In the genomic region with DNA sequence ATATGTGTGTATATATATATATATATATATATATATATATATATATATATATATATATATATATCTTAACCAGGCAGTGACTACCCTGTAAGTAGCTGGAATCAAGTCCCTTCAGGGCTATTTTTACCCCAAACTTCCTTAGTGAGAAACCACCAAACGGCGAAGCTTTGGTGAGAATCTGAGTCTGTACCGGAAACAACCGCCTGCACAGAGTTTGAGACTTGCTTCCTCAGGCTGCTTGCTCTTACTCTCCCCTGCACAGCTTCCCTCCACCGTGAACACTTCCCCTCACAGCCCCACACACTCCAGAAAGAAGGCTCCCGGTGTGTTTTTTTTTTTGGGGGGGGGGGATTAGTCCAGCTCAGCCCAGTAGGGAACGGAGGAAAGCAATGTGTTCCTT, we compare ENCODE assay signal across 8 mouse cellular contexts.
DNase-seq lines count a peak whose midpoint lies in the region; ATAC-seq and TF ChIP-seq lines count a peak whose summit lies in the region.

No protein-coding gene starts in this region.

- DNase-seq in heart, adult 2 months, result no peak
- DNase-seq in heart, postnatal 36 days, result no peak
- DNase-seq in stomach, postnatal 0 days (ENCODE audit: low spot score), result no peak
- DNase-seq in thymus, postnatal 14 days, result peak; percentile 70
- DNase-seq in urinary bladder, postnatal 25 days (ENCODE audit: low spot score), result no peak
- no peak for DNase-seq in embryo, embryonic 11 days

- peaks cover 26% of the 10 kb centered on the region for H3K4me1 ChIP-seq in heart, adult 2 months (ENCODE audit: control insufficient read depth, insufficient read depth, low read length)
- peaks cover 67% of the 10 kb centered on the region for H3K4me1 ChIP-seq in stomach, embryonic 14.5 days (ENCODE audit: control insufficient read depth, insufficient read depth, low read length)
- H3K4me1 ChIP-seq in stomach, postnatal 0 days (replicated peaks; ENCODE audit: control insufficient read depth, insufficient read depth), result peaks cover 25% of the 10 kb centered on the region

- intact Hi-C loops in heart, adult 2 months (cut with DNase I), result no loop called here
- intact Hi-C loops in heart, postnatal 36 days (cut with DNase I), result loop anchor here (2.0 kb wide), 1 partner anchor 35 kb away; no protein-coding TSS in a partner anchor

- WGBS in heart, adult 2 months, result 43% methylated on average over 7 of the region's 7 CpGs
- WGBS in stomach, embryonic 14.5 days, result 69% methylated on average over 7 of the region's 7 CpGs
- 63% methylated on average over 7 of the region's 7 CpGs for WGBS in stomach, postnatal 0 days

- no peak for TF ChIP-seq CTCF in heart, adult 2 months (IDR thresholded peaks at IDR 0.05)
- no peak for TF ChIP-seq CTCF in stomach, postnatal 0 days (IDR thresholded peaks at IDR 0.05; ENCODE audit: low read depth)

- H3K4me2 ChIP-seq in stomach, embryonic 14.5 days (replicated peaks; ENCODE audit: low read depth, low read length), result peak overlapping the region; percentile 23
- no peak overlapping the region for H3K4me2 ChIP-seq in stomach, postnatal 0 days (replicated peaks; ENCODE audit: low read depth)

- H3K9me3 ChIP-seq in stomach, embryonic 14.5 days (ENCODE audit: control insufficient read depth, low read depth, low read length), result no peaks in the 10 kb centered on the region
- H3K9me3 ChIP-seq in stomach, postnatal 0 days (ENCODE audit: control insufficient read depth, low read length), result no peaks in the 10 kb centered on the region

- no peak overlapping the region for H3K4me3 ChIP-seq in heart, adult 2 months
- no peak overlapping the region for H3K4me3 ChIP-seq in stomach, embryonic 14.5 days (ENCODE audit: low read depth, low read length)
- no peak overlapping the region for H3K4me3 ChIP-seq in stomach, postnatal 0 days (ENCODE audit: low read depth, low read length)

- H3K9ac ChIP-seq in heart, adult 2 months (ENCODE audit: low read depth, low read length), result no peak overlapping the region
- no peak overlapping the region for H3K9ac ChIP-seq in stomach, embryonic 14.5 days (replicated peaks; ENCODE audit: low read depth, low read length)
- H3K9ac ChIP-seq in stomach, postnatal 0 days (ENCODE audit: low read length), result no peak overlapping the region

- no peak for TF ChIP-seq POLR2A in heart, adult 2 months (IDR thresholded peaks at IDR 0.05; ENCODE audit: insufficient read depth, low read depth, low read length)

- no peak for TF ChIP-seq EP300 in heart, adult 2 months (IDR thresholded peaks at IDR 0.05; ENCODE audit: insufficient read depth, low read depth, low read length)
- TF ChIP-seq EP300 in stomach, postnatal 0 days (optimal IDR thresholded peaks at IDR 0.05), result no peak

- H3K79me2 ChIP-seq in heart, adult 2 months (replicated peaks; ENCODE audit: control insufficient read depth, insufficient read depth, low read length), result peaks cover 6% of the 10 kb centered on the region

- peak overlapping the region; percentile 24; the same call in 1 of the 2 replicates for H3K27ac ChIP-seq in heart, adult 2 months
- no peak overlapping the region for H3K27ac ChIP-seq in stomach, embryonic 14.5 days (ENCODE audit: low read length)
- H3K27ac ChIP-seq in stomach, postnatal 0 days (replicated peaks), result no peak overlapping the region

- H3K36me3 ChIP-seq in heart, adult 2 months (ENCODE audit: control insufficient read depth, insufficient read depth, low read length), result no peaks in the 10 kb centered on the region; the same call in 1 of the 2 replicates
- no peaks in the 10 kb centered on the region for H3K36me3 ChIP-seq in stomach, embryonic 14.5 days (ENCODE audit: control insufficient read depth, insufficient read depth, low read length)
- no peaks in the 10 kb centered on the region for H3K36me3 ChIP-seq in stomach, postnatal 0 days (ENCODE audit: control insufficient read depth, insufficient read depth, low read length)

- no peaks in the 10 kb centered on the region for H3K27me3 ChIP-seq in heart, adult 2 months (ENCODE audit: control insufficient read depth, insufficient read depth, low read length)
- no peaks in the 10 kb centered on the region for H3K27me3 ChIP-seq in stomach, embryonic 14.5 days (ENCODE audit: control insufficient read depth, insufficient read depth, low read length)
- H3K27me3 ChIP-seq in stomach, postnatal 0 days (ENCODE audit: control insufficient read depth, insufficient read depth, low read length), result no peaks in the 10 kb centered on the region

- no peak for ATAC-seq in stomach, embryonic 14.5 days (ENCODE audit: insufficient number of reproducible peaks, insufficient read depth, low FRiP score, low read depth)
- no peak for ATAC-seq in stomach, postnatal 0 days (ENCODE audit: low FRiP score, low TSS enrichment)
- ATAC-seq in megakaryocyte, adult 5-6 weeks (ENCODE audit: poor library complexity, severe bottlenecking), result peak; percentile 47
